Mouse (Mus musculus) urinary bladder, postnatal 36 days (tissue): ENCODE measurements at regions not wholly inside any gene's neighbourhood (a gene's known extent, or its start where the extent isn't known, plus 50 kb on each side); places are given as distances from the start of the nearest gene placed in this dataset.
A peak's percentile ranks its signal among the peaks of the same experiment; 100 is the strongest.

Experiments
- DNase-seq, 2 experiments: peaks; one replicate each; pipeline ENCODE4 v3.0.0; 2022; ENCODE audit warnings: low spot score in 2 of 2, mixed read lengths in 1 of 2

GRCm38 (mm10) chr17:62546286-62546685 is 334.8 kb downstream of the Efna5 start:
- DNase-seq = no peak

GRCm38 (mm10) chr17:62545330-62545729 is 335.8 kb downstream of the Efna5 start:
- no peak for DNase-seq

- no peak for DNase-seq
These were observed 337.8 kb downstream of the Efna5 start for GRCm38 (mm10) chr17:62543056-62543975.

GRCm38 (mm10) chr17:62529911-62530310 is 351.2 kb downstream of the Efna5 start:
- DNase-seq = no peak

GRCm38 (mm10) chr17:62527556-62527955 is 353.6 kb downstream of the Efna5 start:
- DNase-seq = no peak

GRCm38 (mm10) chr17:62513635-62514034 is 367.5 kb downstream of the Efna5 start:
- no peak for DNase-seq

- DNase-seq = no peak
These were observed 370.9 kb downstream of the Efna5 start for GRCm38 (mm10) chr17:62510184-62510583.

GRCm38 (mm10) chr17:62507766-62508485 is 373.2 kb downstream of the Efna5 start:
- no peak for DNase-seq

GRCm38 (mm10) chr17:62504691-62505090 is 376.4 kb downstream of the Efna5 start:
- DNase-seq = no peak

GRCm38 (mm10) chr17:62470739-62471138 is 410.4 kb downstream of the Efna5 start:
- DNase-seq = no peak

- no peak for DNase-seq
These were observed 411.8 kb downstream of the Efna5 start for GRCm38 (mm10) chr17:62469367-62469766.

GRCm38 (mm10) chr17:62468859-62469258 is 412.3 kb downstream of the Efna5 start:
- no peak for DNase-seq

- DNase-seq = no peak
These were observed 414.0 kb downstream of the Efna5 start for GRCm38 (mm10) chr17:62467072-62467471.

GRCm38 (mm10) chr17:62464994-62465393 is 416.1 kb downstream of the Efna5 start:
- no peak for DNase-seq

- DNase-seq = no peak
These were observed 416.9 kb downstream of the Efna5 start for GRCm38 (mm10) chr17:62464228-62464627.

- DNase-seq = no peak
These were observed 419.5 kb downstream of the Efna5 start for GRCm38 (mm10) chr17:62461304-62462245.

GRCm38 (mm10) chr17:62458964-62459363 is 422.2 kb downstream of the Efna5 start:
- peak; percentile 65 to 68 for DNase-seq

GRCm38 (mm10) chr17:62438045-62438444 is 443.1 kb downstream of the Efna5 start:
- DNase-seq = no peak

- DNase-seq = no peak
These were observed 445.1 kb downstream of the Efna5 start for GRCm38 (mm10) chr17:62436044-62436443.

- DNase-seq = no peak
These were observed 457.4 kb downstream of the Efna5 start for GRCm38 (mm10) chr17:62423476-62424385.

- DNase-seq = no peak
These were observed 463.5 kb downstream of the Efna5 start for GRCm38 (mm10) chr17:62417584-62417983.
